Mouse (Mus musculus) lung, embryonic 16.5 days (tissue): ENCODE measurements at regions not wholly inside any gene's neighbourhood (a gene's known extent, or its start where the extent isn't known, plus 50 kb on each side); places are given as distances from the start of the nearest gene placed in this dataset.

Source experiments
- ATAC-seq: fragments of 200-750 bp; cut with Nextera tagmentation; 2 replicates; pipeline ENCODE4 v1.8.0; 2017; ENCODE audit warnings: low read depth, mild to moderate bottlenecking, moderate library complexity
- H3K27ac ChIP-seq: fragments of 300-500 bp; sonication (generic); 2 replicates; pipeline ENCODE4 v1.5.1; 2014; ENCODE audit warnings: mild to moderate bottlenecking, control low read depth, low read length
- H3K27me3 ChIP-seq: fragments of 300-500 bp; sonication (generic); 2 replicates; pipeline ENCODE4 v1.6.1; 2014; ENCODE audit warnings: low read depth, low read length, mixed read lengths; ENCODE audit not compliant: control insufficient read depth, insufficient read depth
- H3K36me3 ChIP-seq: fragments of 300-500 bp; sonication (generic); 2 replicates; pipeline ENCODE4 v1.6.1; 2014; ENCODE audit warnings: low read length; ENCODE audit not compliant: control insufficient read depth, insufficient read depth
- H3K4me1 ChIP-seq: fragments of 300-500 bp; sonication (generic); replicated peaks from 2 replicates; pipeline ENCODE4 v1.6.1; 2014; ENCODE audit warnings: low read length, mixed read lengths; ENCODE audit not compliant: control insufficient read depth, insufficient read depth
- H3K4me2 ChIP-seq: fragments of 300-500 bp; sonication (generic); 2 replicates; pipeline ENCODE4 v1.6.1; 2014; ENCODE audit warnings: low read depth, low read length, control low read depth
- H3K4me3 ChIP-seq: fragments of 300-500 bp; sonication (generic); 2 replicates; pipeline ENCODE4 v1.5.1; 2014; ENCODE audit warnings: mild to moderate bottlenecking, low read length, control low read depth
- H3K9ac ChIP-seq: fragments of 300-500 bp; sonication (generic); 2 replicates; pipeline ENCODE4 v1.6.1; 2014; ENCODE audit warnings: low read length, control low read depth
- H3K9me3 ChIP-seq: fragments of 300-500 bp; sonication (generic); 2 replicates; pipeline ENCODE4 v1.6.1; 2016; ENCODE audit warnings: low read length; ENCODE audit not compliant: control insufficient read depth
- WGBS: fragments of 180-500 bp; shearing (Covaris S2); extraction: QIAGEN DNeasy Blood & Tissue Kit; methylation state at CpG from one replicate; pipeline ENCODE4 v1.1.7; 2014; 5-methylcytosine and 5-hydroxymethylcytosine counted together

DNA sequence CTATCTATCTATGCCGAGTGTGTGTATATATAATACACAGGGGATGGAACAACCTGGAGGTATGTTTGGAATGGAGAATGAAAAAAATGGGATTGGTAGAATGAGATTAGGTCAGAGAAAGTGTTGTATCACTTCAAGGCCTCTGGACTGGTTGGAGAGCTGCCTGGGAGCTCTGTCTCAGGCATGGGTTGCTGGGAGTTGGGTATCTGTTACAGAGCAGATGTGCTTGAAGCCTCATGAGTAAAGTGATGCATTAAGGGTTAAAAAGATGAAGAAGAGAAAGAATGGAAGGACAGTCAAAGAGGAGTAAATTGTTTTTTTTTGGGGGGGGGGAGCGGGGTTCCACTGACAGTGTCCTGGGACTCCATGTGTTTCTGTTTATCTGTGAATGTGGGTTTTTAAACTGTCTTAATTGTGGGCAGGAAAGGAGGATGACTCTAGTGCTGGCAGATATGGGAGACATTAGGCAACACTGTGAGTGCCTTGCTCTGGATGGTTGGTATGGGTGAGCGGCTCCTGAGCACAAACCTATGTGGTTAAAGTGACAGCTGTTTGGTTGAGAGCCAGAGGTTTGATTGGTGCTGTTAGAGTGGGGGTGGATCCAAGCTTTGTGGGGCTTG lies 611.8 kb upstream of the Fam160b2 start:
- 83% methylated on average over 3 of the region's 3 CpGs for WGBS
- Histone ChIP-seq H3K9ac (no peak overlapping the region), H3K9me3 (no peaks in the 10 kb centered on the region), H3K27ac (no peak overlapping the region), H3K4me2 (no peak overlapping the region), H3K4me1 (no peaks in the 10 kb centered on the region), H3K36me3 (no peaks in the 10 kb centered on the region), H3K27me3 (no peaks in the 10 kb centered on the region), H3K4me3 (no peak overlapping the region)
- no peak for ATAC-seq

DNA sequence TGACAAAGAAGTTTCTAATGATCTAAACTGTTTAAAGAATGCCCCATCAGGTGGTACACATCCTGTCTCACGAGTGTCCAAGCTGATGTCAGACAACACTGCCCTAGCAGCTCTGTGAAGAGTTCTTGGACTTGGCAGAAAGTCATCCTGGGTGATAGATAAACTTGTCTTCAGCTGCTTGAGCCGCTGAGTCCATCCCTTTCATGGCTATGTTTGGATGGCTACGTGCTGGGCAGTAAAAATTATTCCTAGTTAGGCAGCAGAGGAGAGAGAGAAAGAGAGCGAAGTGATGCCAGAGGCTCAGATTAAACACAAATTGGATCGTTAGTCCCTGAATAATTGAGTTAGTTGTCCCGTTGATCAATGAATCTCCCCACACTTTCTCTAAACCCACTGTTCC lies 603.8 kb upstream of the Fam160b2 start:
- H3K36me3 ChIP-seq: no peaks in the 10 kb centered on the region
- H3K9ac ChIP-seq: no peak overlapping the region
- no peaks in the 10 kb centered on the region for H3K27me3 ChIP-seq
- H3K4me3 ChIP-seq: no peak overlapping the region
- WGBS: 49% methylated on average over 6 of the region's 6 CpGs
- no peak overlapping the region for H3K4me2 ChIP-seq
- H3K9me3 ChIP-seq: no peaks in the 10 kb centered on the region
- H3K27ac ChIP-seq: no peak overlapping the region
- H3K4me1 ChIP-seq: no peaks in the 10 kb centered on the region
- ATAC-seq: peak; percentile 34; the same call in 1 of the 2 replicates

DNA sequence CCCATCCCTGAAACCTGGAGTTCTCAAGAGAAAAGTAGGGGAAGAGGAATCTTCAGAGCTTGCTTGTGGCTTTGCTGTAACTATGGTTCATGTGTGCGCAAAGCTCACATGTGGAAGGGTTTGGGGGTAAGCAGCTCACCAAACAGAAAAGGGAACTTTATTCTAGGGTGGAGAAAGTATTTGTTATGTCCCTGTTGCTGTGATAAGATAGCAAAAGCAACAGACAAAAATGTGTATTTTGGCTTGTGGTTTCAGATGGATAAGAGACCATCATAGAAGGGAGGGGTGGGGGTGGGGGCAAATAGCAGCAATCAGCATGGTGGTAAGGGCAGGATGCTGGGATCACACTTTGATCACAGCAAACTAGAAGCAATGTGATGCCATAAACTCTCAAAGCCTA lies 601.3 kb upstream of the Fam160b2 start:
- Histone ChIP-seq H3K27me3 (no peaks in the 10 kb centered on the region), H3K36me3 (no peaks in the 10 kb centered on the region), H3K4me3 (no peak overlapping the region), H3K4me1 (no peaks in the 10 kb centered on the region), H3K9ac (no peak overlapping the region), H3K27ac (no peak overlapping the region), H3K9me3 (no peaks in the 10 kb centered on the region), H3K4me2 (no peak overlapping the region)
- WGBS: 85% methylated on average over 1 of the region's 1 CpGs
- no peak for ATAC-seq

DNA sequence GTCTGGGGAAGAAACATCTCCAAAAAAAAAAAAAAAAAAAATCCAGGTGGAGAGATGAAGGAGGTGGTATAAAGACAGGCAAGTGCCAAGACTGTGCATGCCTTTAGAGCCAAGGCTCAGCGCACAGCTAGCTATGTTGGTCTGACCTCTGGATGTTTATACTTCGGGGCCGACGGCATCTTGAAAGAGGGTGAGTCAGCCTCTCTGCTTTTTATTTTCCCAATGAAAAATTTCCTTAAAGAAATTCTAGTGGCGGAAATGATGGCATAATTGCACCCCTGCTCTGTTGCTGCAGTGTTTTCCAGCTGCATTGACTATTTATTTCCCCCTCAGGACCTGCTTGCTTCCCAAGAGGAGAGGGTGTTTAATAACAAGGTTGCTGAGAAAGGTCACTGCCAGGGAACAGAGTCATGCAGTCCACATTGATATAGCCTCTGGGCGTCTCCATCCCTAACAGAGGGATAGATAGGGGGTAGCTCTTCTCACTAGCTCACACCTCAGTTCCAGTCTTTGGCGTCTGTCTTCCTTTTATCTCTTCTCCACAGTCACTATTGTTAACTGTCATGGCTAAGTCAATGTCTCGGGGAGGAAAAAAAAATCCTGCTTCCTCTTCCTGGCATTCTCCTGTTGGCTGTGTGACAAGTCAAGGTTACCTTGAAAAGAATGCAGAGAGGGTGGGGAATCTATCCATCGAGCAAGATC lies 599.7 kb upstream of the Fam160b2 start:
- 30% methylated on average over 9 of the region's 9 CpGs for WGBS
- peak; percentile 67 for ATAC-seq

DNA sequence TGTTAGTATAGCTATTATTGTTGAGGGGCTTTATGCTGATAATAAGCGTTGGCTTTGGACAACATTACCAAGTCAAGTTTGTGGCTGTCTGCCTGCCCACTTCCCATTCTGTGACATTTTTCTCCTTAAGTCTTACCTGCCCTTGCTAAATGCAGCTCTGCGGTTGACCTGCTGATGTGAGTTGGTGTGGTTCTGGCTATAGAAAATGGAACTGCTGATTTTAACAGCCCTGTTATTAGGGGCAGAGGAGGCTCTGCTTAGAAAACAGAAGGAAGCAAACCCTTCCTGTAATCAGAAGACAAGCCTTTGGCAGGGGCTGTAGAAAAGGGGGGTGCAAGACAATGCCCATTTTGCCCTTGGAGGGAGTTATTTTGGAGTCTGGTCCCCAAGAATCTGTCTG lies 594.6 kb upstream of the Fam160b2 start:
- H3K36me3 ChIP-seq: no peaks in the 10 kb centered on the region
- H3K9me3 ChIP-seq: no peaks in the 10 kb centered on the region
- H3K4me1 ChIP-seq: no peaks in the 10 kb centered on the region
- no peak overlapping the region for H3K4me3 ChIP-seq
- 92% methylated on average over 2 of the region's 2 CpGs for WGBS
- no peak overlapping the region for H3K27ac ChIP-seq
- no peaks in the 10 kb centered on the region for H3K27me3 ChIP-seq
- ATAC-seq: no peak
- H3K9ac ChIP-seq: no peak overlapping the region
- H3K4me2 ChIP-seq: no peak overlapping the region

More for the DNA sequence above, 599.7 kb upstream of the Fam160b2 start:
- no peak overlapping the region for H3K4me3 ChIP-seq
- H3K36me3 ChIP-seq: no peaks in the 10 kb centered on the region
- no peak overlapping the region for H3K27ac ChIP-seq
- no peaks in the 10 kb centered on the region for H3K27me3 ChIP-seq
- no peak overlapping the region for H3K9ac ChIP-seq
- no peak overlapping the region for H3K4me2 ChIP-seq
- no peaks in the 10 kb centered on the region for H3K9me3 ChIP-seq
- H3K4me1 ChIP-seq: no peaks in the 10 kb centered on the region

DNA sequence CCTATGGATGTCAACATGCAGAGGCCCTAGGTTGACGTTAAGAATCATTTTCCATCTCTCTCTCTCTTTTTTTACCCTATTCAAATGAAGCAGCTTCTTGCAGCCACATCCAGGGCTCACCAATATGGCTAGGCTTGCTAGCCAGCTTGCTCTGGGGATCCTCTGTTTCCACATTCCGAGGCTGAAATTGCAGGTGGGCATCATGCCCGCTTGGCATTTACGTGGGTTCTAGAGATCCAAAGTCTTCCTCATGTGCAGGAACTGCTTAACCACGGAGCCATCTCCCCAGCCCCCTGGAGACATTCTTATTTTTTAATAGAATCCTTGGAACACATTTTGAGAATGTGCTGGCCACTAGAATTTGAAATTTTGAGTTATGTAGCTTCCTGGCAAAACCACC lies 592.9 kb upstream of the Fam160b2 start:
- H3K9me3 ChIP-seq: no peaks in the 10 kb centered on the region
- no peak overlapping the region for H3K27ac ChIP-seq
- no peak overlapping the region for H3K4me3 ChIP-seq
- WGBS: 81% methylated on average over 5 of the region's 5 CpGs
- no peak overlapping the region for H3K4me2 ChIP-seq
- H3K27me3 ChIP-seq: no peaks in the 10 kb centered on the region
- no peak for ATAC-seq
- H3K36me3 ChIP-seq: no peaks in the 10 kb centered on the region
- no peak overlapping the region for H3K9ac ChIP-seq
- H3K4me1 ChIP-seq: no peaks in the 10 kb centered on the region

DNA sequence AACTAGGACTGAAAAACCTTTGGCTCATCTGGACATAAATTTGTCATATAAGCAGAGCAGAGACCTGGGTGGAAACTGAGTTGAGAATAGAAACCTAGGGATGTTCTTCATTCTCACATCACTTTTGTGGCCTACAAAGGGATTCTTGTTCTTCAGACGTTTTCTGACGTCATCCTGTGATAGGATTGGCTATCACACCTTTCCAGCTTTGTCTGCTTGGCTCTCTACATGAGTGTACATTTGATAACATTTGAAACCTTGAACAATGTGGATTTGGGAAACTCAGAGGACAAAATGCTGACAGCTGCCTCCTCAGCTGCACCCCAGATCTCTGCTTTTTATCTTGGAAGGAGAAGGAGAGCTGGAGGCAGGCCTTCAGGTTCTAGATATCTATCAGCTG lies 589.7 kb upstream of the Fam160b2 start:
- H3K4me3 ChIP-seq: no peak overlapping the region
- ATAC-seq: no peak
- H3K9ac ChIP-seq: no peak overlapping the region
- H3K4me2 ChIP-seq: no peak overlapping the region
- no peaks in the 10 kb centered on the region for H3K27me3 ChIP-seq
- no peaks in the 10 kb centered on the region for H3K36me3 ChIP-seq
- no peak overlapping the region for H3K27ac ChIP-seq
- H3K9me3 ChIP-seq: no peaks in the 10 kb centered on the region
- 50% methylated on average over 2 of the region's 2 CpGs for WGBS
- H3K4me1 ChIP-seq: no peaks in the 10 kb centered on the region

DNA sequence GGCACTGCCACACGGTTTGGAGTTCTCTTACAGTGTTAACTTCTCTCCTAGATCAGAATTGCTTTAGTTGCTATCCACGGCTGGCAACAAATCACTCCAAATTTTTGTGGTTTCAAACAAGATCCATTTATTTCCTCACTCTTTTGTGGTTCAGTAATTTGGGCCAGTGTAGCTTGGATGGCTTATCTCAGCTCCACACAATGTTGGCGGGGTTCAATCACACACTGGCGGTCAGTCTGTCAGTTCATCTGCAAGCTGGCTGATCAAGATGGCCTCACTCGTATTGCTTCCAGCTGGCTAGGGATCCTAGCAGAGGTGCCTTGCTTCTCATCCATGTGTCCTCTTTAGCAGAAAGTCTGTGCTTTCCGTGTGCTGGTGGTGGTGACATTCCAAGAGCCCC lies 577.7 kb upstream of the Fam160b2 start:
- no peak overlapping the region for H3K4me2 ChIP-seq
- no peak overlapping the region for H3K4me3 ChIP-seq
- H3K9ac ChIP-seq: no peak overlapping the region
- no peak for ATAC-seq
- H3K9me3 ChIP-seq: no peaks in the 10 kb centered on the region
- no peaks in the 10 kb centered on the region for H3K4me1 ChIP-seq
- no peaks in the 10 kb centered on the region for H3K27me3 ChIP-seq
- no peaks in the 10 kb centered on the region for H3K36me3 ChIP-seq
- H3K27ac ChIP-seq: no peak overlapping the region
- 64% methylated on average over 6 of the region's 6 CpGs for WGBS

DNA sequence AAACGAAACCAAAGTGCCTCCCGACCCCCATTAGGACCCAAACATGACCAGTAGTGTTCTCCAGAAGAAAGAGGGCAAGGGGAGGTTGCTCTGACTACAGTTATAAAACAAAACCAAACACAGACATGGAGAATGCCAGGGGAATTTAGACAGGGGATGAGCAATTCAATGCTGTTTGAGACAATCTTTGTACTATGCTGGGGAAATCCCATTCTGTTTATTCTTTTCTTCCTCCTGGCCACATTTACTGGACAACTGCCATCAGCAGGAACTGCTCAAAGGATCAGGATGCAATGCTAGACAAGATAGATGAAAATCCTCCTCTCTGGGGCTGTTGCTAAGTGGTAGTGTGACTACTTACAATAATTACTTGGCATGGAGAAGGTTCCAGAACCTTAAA lies 574.5 kb upstream of the Fam160b2 start:
- no peak overlapping the region for H3K4me2 ChIP-seq
- no peak overlapping the region for H3K9ac ChIP-seq
- ATAC-seq: peak; percentile 71; the same call in 1 of the 2 replicates
- H3K36me3 ChIP-seq: no peaks in the 10 kb centered on the region
- H3K27me3 ChIP-seq: no peaks in the 10 kb centered on the region
- no peaks in the 10 kb centered on the region for H3K9me3 ChIP-seq
- WGBS: 65% methylated on average over 2 of the region's 2 CpGs
- no peaks in the 10 kb centered on the region for H3K4me1 ChIP-seq
- H3K27ac ChIP-seq: no peak overlapping the region
- H3K4me3 ChIP-seq: no peak overlapping the region
